Mouse (Mus musculus): ENCODE measurements around the gene Grcc10.

The Grcc10 gene

DNA sequence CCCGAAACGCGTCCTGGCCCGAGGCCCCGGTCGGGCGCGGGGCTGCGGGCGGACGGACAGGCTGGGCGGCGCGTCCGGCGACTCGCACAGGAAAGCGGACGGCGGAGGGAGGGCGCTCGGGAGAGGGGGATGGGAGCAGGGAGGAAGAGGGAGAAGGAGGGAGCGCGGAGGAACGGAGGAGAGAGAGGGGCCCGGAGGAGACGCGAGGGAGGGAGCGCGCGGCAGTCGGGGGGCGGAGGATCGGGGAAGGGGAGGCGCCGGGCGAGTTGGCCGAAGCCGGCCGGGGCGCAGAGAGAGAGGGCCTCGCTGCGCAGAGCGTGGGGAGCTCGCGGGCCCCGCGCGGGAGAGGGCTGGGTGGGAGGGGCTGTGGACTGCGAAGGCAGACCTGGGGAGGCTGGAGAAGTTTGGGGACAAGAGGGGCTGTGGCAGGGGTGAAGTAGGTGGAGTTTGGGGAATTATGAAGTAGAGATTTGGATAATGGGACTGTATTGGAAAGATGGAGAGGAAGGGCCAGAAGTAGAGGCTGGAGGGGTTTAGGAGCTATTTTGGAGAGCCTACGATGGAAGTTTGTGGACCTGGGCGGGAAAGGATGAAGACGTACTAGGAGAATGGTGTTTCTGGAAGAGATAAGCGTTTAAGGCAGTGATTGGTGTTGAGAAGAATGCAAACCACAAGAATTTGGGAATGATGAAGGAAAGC lies 15.6 kb upstream of the Grcc10 start:
- DNase-seq (ENCODE audit: low spot score) = peak; percentile 79

DNA sequence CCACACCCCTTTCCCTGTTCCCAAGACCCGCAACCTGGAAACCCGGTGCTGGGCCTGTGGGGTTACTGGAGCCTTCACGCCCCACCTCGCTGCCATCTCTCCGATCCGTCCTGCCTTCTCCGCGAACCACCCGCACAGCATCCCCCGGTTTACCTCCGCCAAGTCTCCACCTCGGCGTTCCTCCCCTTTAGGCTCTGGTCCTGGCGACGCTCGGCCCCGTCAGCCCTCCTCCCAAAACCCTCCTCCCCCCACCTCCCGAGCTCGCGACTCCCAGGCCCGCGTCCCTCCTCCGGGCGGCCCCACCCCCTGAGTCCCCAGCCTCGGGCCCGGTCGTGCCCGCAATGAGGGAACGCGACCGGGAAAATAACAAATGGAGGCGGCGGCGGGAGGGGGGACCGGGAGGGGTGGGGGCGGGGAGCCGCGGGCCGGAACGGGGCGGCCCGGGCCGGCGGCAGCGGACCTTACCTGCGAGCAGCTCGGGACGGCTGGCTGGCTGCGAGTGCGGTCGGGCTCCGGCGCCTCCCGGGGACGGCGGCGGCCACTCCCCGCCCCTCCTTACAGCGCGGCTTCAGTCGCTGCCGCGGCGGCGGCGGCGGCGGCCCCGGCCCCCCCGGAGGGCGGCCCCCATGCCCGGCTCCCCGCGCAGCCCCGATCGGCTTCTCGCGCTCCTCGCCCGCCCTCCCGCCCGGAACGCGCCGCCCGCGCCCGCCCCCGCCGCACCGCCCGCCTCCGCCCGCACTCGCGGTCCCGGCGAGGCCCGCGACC lies 14.8 kb upstream of the Grcc10 start, which contains the start of the genes Gm45234 and Atn1:
TSS of gene Gm45234 (minus strand) at position 191 of the 765 bp plus-strand sequence.
TSS of gene Atn1 (minus strand) at position 694 of the 765 bp plus-strand sequence.
- no peak for DNase-seq (ENCODE audit: low spot score)

DNA sequence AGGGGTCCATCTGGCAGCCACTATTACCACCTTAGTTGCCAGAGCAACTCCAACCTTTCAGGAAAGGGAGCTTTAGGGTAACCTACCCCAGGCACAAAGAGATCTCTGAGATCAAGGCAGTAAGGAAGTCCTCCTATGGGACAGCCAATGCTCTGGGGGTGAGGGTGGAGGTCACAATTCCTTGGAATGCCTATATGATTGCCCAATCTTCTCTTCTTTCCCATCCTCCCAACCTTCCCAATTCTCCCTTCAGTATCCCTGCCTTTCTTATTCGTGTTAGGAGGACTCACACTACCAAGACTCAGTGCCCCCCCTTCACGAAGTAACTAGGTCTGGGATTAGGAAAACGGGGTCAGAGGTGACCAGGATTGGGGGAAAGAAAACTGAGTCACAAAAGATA lies 14.1 kb upstream of the Grcc10 start:
- DNase-seq (ENCODE audit: low spot score) = no peak

DNA sequence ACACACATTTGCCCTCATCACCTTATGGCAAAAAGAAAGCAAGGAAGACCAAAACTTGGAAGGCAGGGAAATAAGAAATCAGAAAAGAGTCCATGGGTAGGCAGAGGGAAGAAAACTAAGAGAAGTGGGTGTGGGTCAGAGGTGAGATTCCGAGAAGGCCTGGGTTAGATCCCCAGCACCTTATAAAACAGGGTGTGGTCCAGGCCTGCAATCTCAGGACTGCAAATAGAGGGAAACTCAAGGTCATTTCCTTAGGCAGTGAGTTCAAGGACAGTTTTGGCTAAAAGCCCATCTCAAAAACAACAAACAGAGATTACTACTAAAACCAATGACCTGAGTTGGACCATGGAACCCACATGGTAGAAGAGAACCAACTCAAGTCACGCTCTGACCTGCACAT lies 12.7 kb upstream of the Grcc10 start:
- no peak for DNase-seq (ENCODE audit: low spot score)

DNA sequence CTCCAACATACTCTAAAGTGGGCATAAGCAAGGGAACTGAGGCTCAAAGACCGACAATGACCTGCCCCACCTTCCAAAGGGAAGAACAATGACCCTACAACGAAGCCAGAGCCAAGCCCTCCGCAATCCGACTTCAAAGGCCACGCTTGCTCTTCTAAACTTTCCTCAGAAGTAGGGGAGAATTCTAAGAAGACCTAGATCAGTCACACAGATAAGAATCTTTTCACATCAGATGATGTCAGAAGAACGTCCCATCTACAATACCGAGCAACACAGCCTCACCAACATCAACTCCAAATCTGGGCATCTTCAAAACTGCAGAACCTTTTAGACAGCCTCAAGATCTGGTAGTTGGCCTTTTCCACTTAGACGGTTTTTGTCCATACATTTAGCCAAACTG lies 9.2 kb upstream of the Grcc10 start:
- DNase-seq (ENCODE audit: low spot score) = no peak

DNA sequence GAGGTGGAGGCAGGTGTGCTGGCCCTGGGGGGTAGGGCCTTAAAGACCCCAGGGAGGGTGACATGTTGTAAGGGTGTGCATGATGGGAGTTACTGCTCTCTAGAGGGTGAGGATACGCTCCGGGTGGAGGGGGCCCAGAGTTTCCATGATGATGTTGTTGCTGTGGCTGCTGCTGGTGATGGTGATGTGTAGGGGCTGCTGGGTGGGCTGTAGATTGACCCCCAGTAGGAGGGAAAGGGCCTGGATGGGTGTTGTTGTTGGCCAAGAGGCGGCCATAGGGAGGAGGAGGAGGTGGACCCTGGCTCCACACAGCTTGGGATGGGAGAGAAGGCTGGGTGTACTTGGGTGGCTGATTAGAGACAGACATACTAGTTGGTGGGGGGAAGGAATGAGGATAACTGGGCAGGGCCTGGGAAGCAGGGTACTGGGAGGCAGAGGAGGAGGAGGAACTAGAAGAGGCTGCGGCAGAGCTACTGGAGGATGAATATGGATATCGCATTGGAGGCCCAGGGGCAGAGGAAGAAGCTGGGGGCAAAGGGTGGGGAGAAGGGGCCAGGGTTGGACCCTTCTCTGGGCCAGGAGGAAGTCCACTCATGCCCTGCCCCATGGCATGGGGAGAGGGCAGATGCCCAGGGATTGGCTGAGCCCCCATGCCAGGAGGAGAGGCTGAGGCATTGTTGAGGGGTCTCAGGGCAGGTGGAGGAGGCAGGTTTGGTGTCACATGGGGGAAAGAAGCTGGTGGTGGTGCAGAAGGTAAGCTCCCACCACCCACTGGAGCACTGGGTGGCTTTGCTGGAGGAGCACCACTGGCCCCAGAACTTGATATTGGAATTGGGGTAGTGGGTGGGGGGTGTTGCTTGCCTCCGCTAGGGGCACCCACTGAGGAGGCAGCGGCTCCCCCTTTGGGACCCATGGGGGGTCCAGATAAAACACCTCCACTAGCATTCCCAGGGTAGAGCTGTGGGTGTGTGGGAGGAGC lies 5.8 kb upstream of the Grcc10 start:
- no peak for DNase-seq (ENCODE audit: low spot score)

DNA sequence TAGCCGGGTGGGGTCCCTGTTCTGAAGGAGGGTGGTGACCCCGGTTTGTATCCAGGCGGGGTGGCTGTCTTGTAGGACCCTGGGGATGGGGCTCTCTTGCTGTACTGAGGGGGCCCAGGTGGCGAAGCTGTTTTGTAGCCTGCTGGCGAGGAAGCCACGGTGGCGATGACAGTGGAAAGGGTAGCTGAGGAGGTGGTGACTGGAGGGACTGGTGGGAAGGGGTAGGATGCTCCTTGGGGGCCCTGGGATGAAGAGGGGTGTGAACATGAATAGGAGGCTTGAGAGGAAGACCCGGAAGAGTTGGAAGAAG lies 5.1 kb upstream of the Grcc10 start:
- DNase-seq (ENCODE audit: low spot score) = no peak

DNA sequence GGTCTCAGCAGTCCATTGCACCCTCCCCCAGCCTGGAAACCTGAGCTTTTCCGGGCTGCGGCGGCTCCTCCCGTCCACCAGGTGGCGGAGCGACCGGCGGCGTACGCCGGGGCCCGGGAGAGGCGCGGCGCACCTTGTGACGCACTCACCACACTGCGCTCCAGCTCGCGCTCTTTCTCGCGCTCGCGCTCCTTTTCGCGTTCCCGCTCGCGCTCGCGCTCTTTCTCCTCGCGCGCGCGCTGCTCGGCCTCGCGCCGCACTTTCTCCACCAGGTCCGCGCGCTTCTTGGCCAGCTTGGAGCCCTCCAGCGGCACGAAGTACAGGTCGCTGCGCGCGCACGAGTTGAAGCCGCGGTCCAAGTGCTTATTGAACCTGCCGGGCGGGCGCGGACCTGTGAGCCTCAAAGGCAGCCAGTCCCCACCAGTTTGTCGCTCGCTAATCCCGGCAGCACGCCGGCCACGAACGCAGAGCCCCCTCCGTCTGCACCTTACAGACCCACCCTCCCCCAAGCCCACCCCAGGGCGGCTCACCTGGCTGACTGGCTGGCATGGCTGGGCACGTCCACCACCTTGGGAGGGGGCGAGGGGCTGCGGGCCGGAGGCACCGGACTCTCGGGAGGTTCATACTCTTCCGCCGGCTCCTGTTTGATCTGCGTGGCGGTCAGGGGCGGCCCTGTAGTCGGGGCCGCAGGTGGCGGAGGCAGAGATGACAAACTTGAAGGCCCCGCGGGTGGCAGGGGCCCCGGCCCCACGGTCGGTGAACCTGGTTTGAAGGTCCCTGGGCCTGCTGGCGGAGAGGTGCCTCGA lies 4.5 kb upstream of the Grcc10 start:
- peak; percentile 88 for DNase-seq (ENCODE audit: low spot score)

DNA sequence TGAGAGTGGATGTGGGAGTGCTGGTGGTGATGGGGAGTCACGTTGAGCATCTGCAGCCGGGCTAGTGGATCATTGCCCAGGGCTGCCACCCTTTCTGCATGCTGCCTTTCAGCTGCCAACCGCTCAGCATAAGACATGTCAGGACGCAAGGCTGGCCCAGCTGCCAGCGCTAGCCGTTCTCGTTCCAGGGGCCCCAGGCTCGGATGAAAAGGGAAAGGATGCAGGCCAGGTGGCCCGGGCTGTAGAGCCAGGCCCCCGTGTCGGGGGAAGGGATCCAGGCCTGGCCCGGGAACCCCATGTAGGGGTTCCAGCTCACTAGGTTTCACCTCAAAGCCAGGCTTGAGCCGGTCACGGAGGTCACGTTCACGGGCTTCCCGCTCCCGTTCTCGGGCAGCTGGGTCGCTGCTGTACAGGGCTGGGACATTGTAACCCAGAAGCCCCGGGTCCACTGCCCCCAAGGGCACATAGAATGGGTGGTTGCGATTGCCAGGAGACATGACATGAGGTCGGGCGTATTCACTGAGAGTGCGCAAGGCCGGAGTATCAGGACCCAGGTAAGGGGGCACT lies 3.7 kb upstream of the Grcc10 start:
- no peak for DNase-seq (ENCODE audit: low spot score)

DNA sequence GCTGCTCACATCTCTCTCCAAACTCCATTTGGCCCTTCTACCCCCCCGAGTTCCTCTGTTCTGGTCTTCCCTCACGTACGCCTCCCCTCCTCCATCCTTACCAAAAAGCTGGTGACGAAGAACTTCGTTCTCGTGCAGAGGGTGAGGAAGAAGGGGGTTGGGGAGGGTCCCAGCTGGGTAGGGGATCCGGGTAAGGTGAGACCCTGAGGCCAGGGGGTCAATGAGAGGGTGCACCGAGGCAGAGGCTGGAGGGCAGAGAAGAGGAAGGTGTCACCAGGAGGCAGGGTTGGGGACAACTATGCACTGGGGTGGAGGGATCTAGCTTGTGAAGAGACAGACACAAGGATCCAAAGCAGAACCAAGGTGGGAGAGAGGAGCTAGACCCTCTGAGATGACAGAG lies 2.5 kb upstream of the Grcc10 start:
- no peak for DNase-seq (ENCODE audit: low spot score)

DNA sequence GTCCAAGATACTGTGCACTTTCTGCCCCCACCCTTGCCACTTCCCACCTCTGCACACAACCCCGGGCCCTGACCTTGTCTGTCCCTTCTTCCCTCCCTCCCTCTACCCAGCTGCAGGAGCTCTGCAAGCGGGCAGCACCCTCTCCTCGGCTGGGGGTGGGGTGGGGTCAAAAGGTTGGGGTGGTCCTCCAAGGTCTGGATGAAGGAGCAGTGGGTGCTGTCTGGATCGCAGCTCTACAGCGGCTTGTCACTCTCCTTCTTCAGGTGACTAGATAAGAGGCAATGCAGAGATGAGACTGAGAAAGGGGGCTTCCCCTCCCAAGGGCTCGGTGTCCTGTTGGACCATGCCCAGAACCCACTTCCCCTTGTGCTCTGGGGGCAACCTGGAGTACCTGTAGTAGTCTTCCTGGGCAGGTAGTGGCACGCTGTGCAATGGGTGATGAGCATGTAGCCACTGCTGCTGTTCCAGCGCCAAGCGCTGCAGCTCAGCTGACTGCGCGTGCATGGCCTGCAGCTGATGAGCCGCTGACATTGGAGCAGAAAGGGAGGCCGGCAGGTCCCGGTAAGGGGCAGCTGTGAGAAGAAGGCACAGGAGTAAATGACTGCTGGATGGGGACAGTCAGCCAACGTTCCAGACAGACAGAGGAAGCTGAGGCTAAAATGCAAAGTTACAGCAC lies 1.8 kb upstream of the Grcc10 start:
- no peak for DNase-seq (ENCODE audit: low spot score)

DNA sequence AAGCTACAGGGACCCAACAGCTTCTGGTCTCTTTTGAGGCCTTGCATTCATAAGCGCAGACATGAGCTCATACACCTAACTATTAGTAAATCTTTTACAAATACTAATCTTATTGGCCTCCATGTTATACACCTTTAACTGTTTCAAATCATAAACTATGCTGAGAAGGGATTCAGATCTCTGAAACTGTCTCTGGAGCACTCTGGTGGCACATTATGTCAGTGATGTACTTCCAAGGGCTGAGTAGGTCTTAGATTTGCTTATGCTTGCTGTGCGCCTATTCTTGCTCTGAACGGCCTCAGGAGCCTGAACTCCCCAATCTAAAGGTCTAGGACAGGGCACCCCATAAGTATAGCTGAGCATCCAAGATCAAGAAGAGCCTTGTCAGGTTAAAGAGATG lies 668 bp upstream of the Grcc10 start:
- DNase-seq (ENCODE audit: low spot score) = no peak

DNA sequence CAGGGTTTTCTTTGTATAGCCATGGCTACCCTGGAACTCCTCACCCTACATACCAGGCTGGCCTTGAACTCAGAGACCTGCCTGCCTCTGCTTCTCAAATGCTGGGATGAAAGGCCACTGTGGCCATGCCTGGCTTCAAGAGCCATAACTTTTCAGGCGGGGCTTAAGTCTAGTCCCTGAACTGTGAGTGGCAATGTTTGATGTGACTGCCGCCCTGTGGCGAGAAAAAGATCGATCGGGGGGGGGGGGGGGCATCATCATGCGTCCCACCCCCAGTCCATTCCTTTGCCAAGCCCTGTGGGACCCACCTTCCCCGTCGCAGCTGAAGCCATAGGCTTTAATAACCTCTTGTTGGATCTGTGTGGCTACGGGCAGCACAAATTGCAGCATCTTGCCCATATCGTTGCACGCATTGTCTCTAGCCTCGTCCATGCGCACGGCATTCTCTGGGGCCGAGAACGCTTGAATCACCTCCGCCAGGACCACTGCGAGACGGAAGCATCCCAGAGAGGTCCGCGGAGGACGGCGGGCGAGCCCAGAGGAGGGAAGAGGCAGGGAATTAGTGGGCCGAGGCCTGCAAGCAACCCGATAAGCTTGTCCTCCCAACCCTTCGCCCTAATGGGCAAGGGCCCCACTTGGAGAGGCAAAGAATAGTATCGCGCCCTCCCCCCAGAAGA lies 825 bp downstream of the Grcc10 start:
- no peak for DNase-seq (ENCODE audit: low spot score)

DNA sequence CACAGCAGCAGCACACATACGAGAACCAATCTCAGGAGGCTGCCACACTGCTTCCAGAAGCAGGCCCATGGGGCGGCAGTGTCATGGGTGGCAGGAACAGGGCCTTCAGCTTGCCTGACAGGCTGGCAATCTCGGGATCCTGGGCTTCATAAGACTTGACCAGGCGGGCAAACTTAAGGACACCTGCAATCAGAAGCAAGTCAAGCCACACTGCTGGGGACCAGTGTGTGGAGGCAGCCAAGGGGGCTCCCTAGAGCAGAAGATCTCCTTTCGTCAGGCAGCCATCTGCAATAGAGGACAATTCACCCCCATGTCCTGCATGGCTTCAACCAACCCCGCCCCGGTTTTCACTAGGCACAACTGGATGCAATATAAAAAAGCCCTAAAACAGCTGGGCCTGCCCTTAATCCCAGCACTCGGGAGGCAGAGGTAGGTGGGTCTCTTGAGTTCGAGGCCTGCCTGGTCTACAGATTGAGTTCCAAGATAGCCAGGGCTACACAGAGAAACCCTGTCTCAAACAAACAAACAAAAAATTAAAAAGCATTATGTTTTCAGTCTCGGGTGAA lies 1.9 kb downstream of the Grcc10 start:
- DNase-seq (ENCODE audit: low spot score) = no peak

DNA sequence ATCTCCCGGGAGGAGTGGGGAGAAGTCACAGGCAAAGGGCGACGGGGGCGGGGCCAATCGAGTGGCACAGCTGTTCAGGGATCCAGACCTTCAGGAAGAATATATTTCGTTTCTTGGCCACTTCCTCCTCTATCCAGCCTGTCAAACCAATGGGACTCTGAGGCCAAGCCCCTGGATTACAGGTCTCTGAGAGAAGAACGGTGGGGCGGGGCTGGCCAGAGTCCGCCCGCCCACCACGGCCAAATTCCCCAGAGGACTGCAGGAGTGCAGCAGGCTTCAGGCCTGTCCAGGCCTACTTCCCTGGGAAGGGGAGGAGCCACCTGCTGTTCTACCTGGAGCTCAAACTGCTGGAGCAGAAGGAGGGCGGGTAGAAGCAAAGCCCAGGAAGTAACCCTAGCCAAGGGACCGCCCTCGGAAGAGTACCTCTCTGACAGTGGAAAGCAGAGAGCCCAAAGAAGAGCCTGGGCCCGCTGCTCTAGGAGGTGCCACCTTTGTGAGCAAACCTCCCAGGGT lies 2.6 kb downstream of the Grcc10 start, which contains the start of gene Ptpn6:
TSS of gene Ptpn6 (minus strand) at position 204 of the 513 bp plus-strand sequence.
- DNase-seq (ENCODE audit: low spot score) = no peak

DNA sequence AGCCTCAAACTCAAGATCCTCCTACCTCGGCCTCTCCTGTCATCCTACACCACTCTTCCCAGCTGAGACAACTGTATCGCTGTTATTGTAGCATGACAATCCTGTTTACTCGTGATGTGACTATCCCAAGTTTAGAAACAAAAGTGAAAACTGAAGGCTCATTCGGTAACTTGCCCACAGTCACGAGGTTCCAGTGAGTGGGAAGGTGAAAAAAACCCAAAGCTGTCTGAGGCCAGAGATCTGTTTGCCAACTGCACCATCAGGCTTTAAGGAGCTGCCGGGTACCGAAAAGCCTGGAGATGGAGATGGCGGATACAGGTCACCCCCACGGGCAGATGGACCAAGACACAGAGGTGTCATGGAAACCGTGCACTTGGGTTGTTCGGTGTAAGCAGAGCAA lies 4.1 kb downstream of the Grcc10 start:
- DNase-seq (ENCODE audit: low spot score) = no peak

DNA sequence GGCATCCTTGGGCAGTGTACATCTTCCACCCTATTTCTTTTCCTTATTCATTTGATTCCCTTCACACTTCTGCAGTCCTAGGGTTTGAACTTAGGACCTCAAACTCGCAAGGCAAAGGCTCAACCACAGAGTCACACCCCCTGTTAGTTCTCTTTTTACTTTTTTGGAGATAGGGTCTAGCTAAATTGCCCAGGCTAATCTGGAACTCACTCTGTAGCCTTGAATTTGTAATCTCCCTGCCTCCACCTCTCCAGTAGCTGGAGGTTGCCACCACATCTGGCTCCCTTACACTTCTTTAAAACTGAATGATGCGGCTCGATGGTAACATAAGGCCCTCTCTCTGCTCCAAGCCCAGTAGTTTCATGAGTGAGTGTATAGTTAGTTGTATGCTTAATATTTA lies 6.8 kb downstream of the Grcc10 start:
- DNase-seq (ENCODE audit: low spot score) = no peak

DNA sequence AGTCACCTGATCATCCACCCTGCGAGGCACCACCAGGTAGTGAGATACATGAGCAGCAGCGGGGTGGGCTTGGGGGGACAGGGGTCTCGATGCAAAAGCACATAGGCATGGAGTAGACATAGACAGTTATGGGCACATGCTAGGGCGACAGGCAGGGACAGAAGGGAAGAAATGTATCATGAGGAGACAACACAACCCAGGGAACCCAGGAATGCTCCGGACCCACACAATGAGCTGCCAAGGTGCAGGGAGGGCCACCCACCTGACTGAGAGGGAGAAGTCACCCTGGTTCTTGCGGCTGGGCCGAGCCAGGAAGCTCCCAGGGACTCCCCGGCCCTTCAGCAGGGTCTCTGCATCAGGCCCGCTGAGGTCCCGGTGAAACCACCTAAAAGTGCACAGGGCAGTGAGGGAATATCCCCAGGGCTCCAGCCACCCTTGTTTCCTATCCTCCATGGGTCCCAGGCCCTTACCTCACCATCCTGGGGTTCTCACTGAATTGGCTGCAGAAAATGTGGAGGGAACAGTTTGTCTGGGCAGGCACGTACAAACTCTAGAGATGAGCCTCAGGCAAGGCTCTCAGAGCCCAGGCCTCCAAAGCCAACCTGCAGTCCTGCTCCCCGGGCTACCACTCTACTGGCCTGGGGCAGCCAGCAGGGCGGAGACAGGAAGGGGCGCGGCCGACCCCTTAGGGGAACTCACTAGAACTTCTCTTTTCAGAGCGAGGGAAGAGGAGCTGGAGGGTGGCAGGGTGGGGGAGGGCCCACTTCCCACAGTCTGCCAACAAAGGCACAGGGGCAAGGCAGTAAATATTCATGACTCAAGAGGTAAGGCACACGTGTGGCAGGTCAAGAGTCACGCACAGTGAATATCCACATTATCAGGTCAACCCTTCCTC lies 8.5 kb downstream of the Grcc10 start:
- DNase-seq (ENCODE audit: low spot score) = no peak

DNA sequence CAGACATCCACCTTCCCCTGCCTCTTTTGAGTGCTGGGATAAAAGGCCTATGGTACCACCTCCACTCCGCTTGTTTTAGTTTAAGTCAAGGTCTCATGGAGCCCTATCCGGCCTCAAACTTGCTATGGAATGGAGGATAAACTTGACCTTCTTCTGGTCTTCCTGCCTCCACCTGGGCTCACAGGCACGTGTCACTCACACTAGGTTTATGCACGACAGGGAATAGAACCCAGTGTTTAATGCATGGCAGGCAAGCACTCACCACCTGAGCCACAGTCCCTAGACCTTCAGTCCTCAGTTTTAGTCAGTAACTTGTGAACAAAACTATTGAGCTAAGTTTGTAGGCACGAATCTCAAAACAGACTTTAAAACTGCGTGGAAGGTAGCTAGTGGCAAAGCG lies 10.1 kb downstream of the Grcc10 start:
- no peak for DNase-seq (ENCODE audit: low spot score)

Data from ovary, postnatal 10 days (tissue).